Mouse (Mus musculus) thymus, adult 2 months (tissue): ENCODE measurements around the gene Masp2.

Experiments
- CTCF ChIP-seq: fragments of 200-500 bp; IDR thresholded peaks from 2 replicates; pipeline ENCODE4 v1.5.1; 2012; ENCODE audit warnings: mild to moderate bottlenecking, control low read depth, low read length, moderate library complexity, borderline replicate concordance; ENCODE audit not compliant: control insufficient read depth, poor library complexity, insufficient read depth; ENCODE audit errors: extremely low read depth
- POLR2A ChIP-seq: fragments of 200-500 bp; IDR thresholded peaks from 2 replicates; pipeline ENCODE4 v1.6.1; 2012; ENCODE audit warnings: mild to moderate bottlenecking, low read length, control low read depth, moderate library complexity; ENCODE audit not compliant: control insufficient read depth, poor library complexity, insufficient read depth; ENCODE audit errors: extremely low read depth

DNA sequence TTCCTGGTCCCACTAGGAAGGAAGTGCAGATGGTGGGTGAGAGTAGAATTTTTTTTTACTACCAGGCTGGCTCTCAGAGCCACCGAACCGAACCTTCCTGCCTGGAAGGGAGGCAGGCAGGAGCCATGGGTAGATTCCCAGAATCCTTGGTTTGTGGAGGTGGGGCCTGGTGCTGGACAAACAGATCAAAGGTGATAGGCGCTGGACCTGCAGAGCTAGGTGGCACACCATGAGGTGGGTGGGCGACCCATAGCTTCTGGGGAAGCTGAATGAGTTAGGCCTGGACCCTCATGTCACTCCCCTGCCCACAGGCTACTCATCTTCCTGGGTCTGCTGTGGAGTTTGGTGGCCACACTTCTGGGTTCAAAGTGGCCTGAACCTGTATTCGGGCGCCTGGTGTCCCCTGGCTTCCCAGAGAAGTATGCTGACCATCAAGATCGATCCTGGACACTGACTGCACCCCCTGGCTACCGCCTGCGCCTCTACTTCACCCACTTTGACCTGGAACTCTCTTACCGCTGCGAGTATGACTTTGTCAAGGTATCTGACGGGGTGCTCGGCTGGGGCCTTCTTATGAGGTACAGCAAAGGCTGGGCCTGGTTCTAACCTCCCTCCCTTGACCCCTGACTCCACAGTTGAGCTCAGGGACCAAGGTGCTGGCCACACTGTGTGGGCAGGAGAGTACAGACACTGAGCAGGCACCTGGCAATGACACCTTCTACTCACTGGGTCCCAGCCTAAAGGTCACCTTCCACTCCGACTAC, at the start of gene Masp2:
- TF ChIP-seq CTCF, result no peak
- TF ChIP-seq POLR2A, result no peak
